Mouse (Mus musculus) adrenal gland, adult 18-20 months (tissue): ENCODE data around the gene Gm26920. TPM values are rescaled to one million over a fixed set of nuclear protein-coding genes. Genes with fewer than 3 reads are reported as not detected.
"Not testable (repeated sequence)": the region's sequence is repeated elsewhere in the genome, so short reads cannot be mapped to it uniquely, and the experiment has no call there.

Experiments
- DNase-seq, 2 experiments: peaks; one replicate each; pipeline ENCODE4 v3.0.0; 2021 to 2022; ENCODE audit warnings: low spot score in 2 of 2
- long read RNA-seq, 2 experiments: library from polyadenylated mRNA; stranded (forward); transcript quantifications; one replicate each; pipeline ENCODE4 v2.0.0; 2021
- total RNA-seq, 2 experiments: library from RNA; stranded (reverse); gene quantifications; 1 replicate in 1 of 2; 2 replicates in 1 of 2; pipeline ENCODE4 v1.2.3; 2021

Gene Gm26920
- not detected for total RNA-seq
- long read RNA-seq, experiment 1, partial matches to known transcripts: 0 of 1 reads
- long read RNA-seq, experiment 1, other reads (novel, unspliced or antisense): 1 of 1 reads
- long read RNA-seq, experiment 2, partial matches to known transcripts: 1 of 3 reads
- long read RNA-seq, experiment 2, other reads (novel, unspliced or antisense): 2 of 3 reads

GRCm38 (mm10) chr7:30090092-30090969, at the start of gene Gm26920, which contains the start of gene Zfp566:
Gene Gm26920 (minus strand): TSS chr7:30090410.
Gene Zfp566 (minus strand): TSS chr7:30090527.
- peak; percentile 88 to 90 for DNase-seq

DNA sequence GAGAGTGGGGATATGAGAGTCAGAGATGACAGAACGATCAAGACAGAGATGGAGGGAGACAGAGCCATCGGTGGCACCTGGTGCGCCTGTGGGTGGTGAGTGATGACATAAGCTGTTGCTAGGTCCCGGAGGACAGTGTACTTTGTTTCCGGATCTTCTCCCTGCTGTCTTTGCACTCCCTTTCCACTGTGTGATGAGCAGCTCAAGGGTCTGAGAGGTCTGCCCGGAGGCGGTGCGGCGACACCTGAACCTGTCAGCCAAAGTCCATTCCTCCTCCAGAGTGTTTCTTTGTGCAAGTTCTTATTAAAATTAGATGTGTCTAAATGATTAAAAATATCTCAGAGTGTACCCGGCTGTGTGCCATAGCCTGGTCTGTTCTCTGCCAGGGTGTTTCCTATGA, 46.6 kb upstream of the Gm26920 start:
- DNase-seq: no peak

DNA sequence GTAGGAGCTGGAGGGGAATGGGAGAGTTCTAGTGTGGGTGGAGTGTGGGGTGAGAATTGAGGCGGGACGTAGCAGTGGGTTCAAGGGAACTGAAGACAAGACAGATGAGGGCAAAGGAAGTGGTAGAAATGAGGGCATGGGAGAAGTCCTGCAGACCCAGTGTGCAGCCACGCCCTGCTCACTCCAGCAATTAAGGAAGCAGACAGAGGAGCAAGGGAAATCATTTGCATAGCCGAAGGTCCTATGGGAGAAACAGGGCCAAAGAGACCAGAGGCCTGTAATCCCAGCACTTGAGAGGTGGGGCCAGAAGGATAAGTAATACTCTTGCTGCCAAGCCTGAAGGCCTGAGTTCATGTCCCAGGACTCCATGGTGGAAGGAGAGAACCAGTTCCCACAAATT, 42.2 kb upstream of the Gm26920 start:
- DNase-seq: no peak

GRCm38 (mm10) chr7:30129900-30130299, 39.7 kb upstream of the Gm26920 start:
- no peak for DNase-seq

- no peak for DNase-seq
Observed at GRCm38 (mm10) chr7:30122188-30122530, 31.9 kb upstream of the Gm26920 start.

GRCm38 (mm10) chr7:30121308-30122187, 31.3 kb upstream of the Gm26920 start, which contains the start of gene Zfp382:
Gene Zfp382 (plus strand): TSS chr7:30121942.
- DNase-seq: peak; percentile 87 to 88

GRCm38 (mm10) chr7:30117935-30118334, 27.7 kb upstream of the Gm26920 start:
- DNase-seq: not testable (repeated sequence)

DNA sequence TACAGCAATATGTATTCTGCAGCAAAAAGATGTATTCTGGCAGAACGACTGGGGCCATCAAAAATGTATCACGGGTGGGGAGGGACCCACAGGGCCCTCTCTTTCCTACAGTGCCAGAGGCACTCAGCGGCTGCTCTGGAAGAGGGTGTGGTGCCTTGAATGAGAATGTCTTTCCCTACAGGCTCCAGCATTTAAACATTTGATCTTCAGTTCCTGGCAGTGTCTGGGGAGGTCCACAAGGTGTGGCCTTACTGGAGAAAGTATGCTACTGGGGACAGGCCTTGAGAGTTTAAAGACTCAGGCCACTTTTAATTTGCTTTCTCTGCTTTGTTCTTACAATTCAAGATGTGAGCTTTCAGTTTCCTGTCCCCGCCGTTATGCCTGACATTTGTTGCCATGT, 25.9 kb upstream of the Gm26920 start:
- DNase-seq: no peak

- DNase-seq: no peak
Observed at GRCm38 (mm10) chr7:30099297-30099696, 9.1 kb upstream of the Gm26920 start.

DNA sequence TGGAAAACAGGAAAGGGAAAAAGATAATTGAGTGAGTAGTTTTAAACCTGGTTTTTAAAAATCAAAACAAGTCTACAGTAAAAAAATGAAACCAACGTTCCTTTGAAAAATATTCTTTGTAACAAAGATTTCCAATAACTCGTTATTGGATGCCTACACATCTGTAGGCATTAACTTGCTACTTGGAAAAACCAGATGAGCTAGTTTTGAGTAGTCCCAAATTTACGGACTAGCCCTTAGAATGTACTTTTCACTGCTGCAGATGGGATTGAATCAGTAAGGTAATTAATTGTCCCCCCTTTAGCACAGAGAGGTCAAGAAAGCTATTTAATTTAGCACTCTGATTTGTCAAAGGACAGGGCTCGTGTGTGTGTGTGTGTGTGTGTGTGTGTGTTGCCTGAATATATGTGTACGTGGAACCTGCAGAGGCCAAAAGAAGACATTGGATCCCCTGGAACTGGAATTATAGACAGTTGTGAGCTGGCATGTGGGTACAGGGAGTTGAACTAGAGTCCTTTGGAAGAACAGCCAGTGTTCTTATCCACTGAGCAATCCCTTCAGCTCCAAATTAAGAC, 5.4 kb upstream of the Gm26920 start:
- no peak for DNase-seq

DNA sequence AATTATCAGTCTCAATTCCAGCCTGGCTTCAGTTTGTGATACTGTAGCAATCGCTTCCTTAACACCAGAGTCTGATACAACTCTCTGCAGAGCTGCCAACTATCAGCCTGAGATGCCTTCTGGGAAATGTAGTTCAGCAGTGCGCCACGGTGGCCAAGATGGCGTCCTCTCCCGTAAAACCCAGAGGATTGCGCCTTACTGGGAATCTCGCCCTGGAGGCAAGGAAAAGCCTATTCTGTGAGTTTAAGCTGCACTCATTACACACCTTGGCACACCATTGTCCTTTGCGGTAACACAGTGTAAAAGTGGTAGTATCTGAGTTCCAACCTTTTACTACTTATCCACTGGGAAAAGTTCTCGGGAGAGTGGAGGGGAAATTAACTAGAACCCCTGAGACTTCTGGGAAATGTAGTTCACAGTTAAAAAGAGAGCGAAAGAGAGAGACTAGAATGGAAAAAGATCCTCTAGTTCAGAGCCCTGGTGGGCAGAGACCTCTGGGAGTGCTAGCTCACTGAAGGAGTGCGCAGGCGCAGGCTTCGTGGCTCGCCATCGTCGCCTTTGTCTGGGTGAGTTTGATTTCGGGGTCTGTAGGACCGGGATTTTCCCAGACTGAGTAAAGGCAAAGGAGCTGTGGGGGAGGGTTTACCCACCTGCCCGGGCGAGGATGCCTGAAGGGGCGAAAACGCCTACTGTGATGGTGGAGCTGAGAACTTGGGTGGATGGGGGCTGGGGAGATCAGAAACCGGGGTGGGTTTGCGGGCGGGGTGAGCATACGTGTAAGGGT, 4.6 kb upstream of the Gm26920 start, which contains the start of gene Zfp260:
Zfp260 (plus strand) TSS at position 132 of the 784 bp plus-strand sequence.
- DNase-seq: peak; percentile 80 to 82

DNA sequence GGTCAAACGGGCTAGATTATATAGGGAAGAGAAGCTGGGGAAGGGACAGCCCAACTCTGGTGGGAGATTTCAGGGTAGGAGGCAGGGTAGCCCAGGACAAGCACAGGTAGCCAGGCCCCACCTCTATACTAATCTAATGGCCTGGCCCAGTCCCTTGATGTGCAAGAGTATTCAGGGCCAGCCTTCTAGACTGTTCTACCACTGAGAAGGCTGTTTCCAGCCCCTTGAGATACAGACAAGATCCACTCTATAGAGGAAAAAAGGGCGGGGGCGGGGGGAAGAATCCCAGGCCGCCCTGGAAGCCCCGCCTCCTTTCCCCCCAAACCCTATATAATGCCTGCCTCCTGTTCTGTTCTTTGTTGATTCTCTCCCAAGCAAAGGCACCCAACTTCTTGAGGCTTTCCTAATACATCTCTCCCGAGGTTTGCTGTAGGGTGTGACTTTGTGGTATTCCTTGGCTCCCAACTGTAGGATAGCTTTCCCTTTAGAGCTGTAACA, 3.8 kb upstream of the Gm26920 start:
- DNase-seq: no peak

- DNase-seq: no peak
Observed at GRCm38 (mm10) chr7:30092666-30093065, 2.5 kb upstream of the Gm26920 start.

- no peak for DNase-seq
Observed at GRCm38 (mm10) chr7:30090970-30091585, 868 bp upstream of the Gm26920 start.

DNA sequence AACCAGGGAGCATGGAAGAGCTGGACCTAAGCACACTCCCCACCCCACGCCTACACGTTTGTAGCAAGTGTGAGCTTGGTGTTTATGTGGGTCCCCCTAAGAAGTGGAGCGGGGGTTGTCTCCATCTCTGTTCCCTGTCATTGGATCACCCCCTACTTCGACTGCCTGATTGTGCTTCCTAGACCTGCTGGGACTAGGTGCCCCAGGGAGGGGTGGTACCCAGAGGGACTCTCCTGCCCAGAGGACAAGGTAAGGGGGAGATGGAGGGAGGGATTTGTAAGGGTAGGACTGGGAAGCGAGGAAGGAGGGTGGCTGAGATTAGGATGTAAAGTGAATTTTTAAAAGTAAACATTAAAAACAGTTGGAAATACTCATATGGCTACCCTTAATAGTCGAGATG, 805 bp downstream of the Gm26920 start:
- no peak for DNase-seq

- DNase-seq: no peak
Observed at GRCm38 (mm10) chr7:30086524-30086923, 3.7 kb downstream of the Gm26920 start.

GRCm38 (mm10) chr7:30072146-30073028, 17.8 kb downstream of the Gm26920 start, which contains the start of gene Zfp82:
Gene Zfp82 (minus strand): TSS chr7:30072900.
- peak; percentile 78 to 81 for DNase-seq

DNA sequence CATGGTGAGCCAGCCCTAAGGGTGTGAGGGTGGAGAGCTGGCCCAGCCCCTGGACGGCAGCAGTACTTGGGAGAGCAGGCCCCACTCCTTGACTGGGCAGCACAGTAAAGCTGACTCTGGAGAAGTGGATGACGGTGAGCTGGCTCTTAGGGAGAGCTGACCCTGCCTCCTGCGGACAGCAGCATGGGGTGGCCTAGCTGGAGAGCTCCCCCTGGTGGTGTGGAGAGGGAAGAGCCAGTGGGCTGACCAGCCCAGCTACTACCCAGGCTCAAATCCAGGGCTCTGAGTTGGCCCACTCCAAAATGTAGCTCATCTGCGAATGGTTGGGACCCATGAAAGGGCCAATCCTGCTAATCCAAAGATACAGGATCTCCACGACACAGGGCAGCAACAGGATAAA, 25.6 kb downstream of the Gm26920 start:
- no peak for DNase-seq
